Mouse (Mus musculus) embryonic stem cell, embryonic (primary cell): Measurements from ENCODE around the gene Dntt.

ENCODE experiments used
- CTCF ChIA-PET, 4 experiments: fragments of 300-600 bp in 2 of 4; fragments of 350-600 bp in 2 of 4; sonication (Branson Sonifier 250); formaldehyde crosslinking; loops; one replicate each; lab custom pipeline; 2022; ENCODE audit warnings: inconsistent platforms in 2 of 4; lab: Charles Lee
- POLR2A ChIA-PET, 4 experiments: fragments of 300-600 bp in 2 of 4; fragments of 350-600 bp in 2 of 4; sonication (Branson Sonifier 250); formaldehyde crosslinking; loops; one replicate each; lab custom pipeline; 2022; ENCODE audit warnings: antibody characterized with exemption in 4 of 4, inconsistent platforms in 1 of 4; lab: Charles Lee

Gene Dntt

GRCm38 (mm10) chr19:41031009-41031408 is 1.9 kb downstream of the Dntt start:
- ChIA-PET POLR2A (interaction anchor here in 1 of 4 experiments (0.5 to 1.0 kb wide), 2 partner anchors 24 to 138 kb away, joined by 3 to 4 read pairs; no protein-coding TSS in a partner anchor), CTCF (interaction anchor here in 3 of 4 experiments (0.6 to 2.4 kb wide), 5 partner anchors 15 to 227 kb away, joined by 3 to 7 read pairs (median 5); no protein-coding TSS in a partner anchor)

GRCm38 (mm10) chr19:41031869-41032268 is 2.8 kb downstream of the Dntt start:
- CTCF ChIA-PET: interaction anchor here in 3 of 4 experiments (0.5 to 2.5 kb wide), 4 partner anchors 15 to 404 kb away, joined by 3 to 9 read pairs (median 4); no protein-coding TSS in a partner anchor
- POLR2A ChIA-PET: no interaction called here

DNA sequence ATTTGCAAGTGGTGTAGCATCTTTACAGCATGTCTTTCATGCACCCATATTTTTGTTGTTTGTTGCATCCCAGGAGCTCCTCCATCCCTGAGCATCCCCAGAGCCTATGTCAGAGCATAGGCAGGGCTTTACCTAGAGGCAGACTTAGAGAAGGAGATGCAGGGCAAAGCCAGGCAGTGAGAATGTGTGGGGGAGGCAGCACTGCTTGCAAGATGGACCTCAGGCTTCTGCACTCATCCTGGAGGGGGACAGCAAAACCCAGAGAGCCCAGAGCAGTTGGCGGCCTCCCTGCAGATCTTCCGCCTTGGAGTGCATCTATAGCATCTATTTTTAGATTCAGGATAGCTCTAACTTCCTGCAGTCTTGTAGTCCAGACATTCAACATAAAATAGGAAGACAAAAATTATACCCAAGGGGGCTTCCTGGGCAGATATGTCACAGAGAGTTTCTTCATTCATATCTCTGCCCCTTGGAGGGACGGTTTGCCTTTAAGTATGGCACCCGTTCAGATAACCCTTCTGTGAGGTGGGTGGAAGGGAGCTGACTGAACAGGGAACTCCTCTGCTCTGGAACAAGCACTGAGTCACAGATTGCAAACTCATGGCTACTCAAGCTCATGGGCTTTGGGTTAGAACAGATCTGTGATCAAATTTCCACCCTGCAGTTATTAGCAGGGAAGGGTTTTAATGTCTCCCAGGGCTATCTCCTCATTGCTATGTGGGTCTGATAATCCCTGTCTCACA is 6.9 kb downstream of the Dntt start:
- CTCF ChIA-PET: interaction anchor here in 3 of 4 experiments (0.5 to 1.9 kb wide), 3 partner anchors 17 to 1786 kb away, joined by 3 to 11 read pairs (median 3); no protein-coding TSS in a partner anchor
- POLR2A ChIA-PET: interaction anchor here in 1 of 4 experiments (0.8 to 1.5 kb wide), 2 partner anchors 10 to 38 kb away, joined by 3 read pairs; no protein-coding TSS in a partner anchor

DNA sequence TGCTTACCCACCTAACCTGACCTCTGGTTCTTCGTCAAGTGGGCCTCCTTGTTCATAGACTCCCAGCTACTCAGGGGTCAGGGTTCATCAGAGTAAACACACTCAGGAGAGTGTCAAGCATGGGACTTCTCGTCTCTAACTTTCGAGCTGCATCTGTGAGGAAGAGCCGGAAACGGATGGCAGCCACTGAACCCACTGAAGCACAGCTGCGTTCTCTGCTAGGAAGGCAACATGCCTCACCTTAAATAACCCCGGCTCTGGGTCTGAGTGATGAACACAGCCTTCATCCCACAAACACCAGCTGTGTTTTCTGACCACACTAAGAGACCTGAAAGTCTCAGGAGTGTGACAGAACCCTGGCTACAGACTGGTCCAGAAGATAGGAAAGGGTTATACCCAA is 10.0 kb downstream of the Dntt start:
- CTCF ChIA-PET: no interaction called here
- POLR2A ChIA-PET: no interaction called here

- POLR2A ChIA-PET: no interaction called here
These were observed 16.2 kb downstream of the Dntt start for GRCm38 (mm10) chr19:41045091-41045770.

DNA sequence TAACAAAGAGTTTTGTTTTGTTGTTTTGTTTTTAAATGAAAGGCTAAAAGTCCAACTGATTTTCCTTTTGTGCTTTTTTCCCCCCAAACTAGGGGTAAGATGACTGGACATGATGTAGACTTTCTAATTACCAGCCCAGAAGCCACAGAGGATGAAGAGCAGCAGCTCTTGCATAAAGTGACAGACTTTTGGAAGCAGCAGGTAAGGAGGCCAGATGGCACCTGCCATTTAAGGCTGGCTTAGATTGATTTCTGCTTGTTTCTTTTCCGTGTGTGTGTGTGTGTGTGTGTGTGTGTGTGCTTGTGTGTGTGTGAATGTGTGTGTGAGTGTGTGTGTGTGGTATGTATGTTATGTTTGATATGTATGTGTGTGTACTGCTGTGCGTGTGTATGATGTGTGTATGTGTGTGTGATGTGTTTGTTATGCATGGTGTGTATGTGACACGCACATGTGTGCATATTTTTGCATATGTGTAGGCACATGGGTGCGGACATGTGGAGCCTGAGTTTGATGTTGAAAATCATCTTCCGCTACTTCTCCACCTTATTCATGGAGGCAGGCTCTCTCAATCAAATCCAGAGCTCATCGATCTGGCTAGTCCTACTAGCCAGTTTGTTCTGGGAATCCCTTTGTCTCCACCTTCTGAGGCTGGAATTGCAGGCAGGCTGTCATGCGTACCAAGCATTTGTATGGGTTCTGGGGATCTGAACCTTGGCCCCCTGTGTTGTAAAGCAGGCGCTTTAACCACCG is 18.5 kb downstream of the Dntt start:
- POLR2A ChIA-PET: interaction anchor here in 3 of 4 experiments (0.6 to 1.5 kb wide), 6 partner anchors 8 to 106 kb away, joined by 3 to 5 read pairs (median 4); no protein-coding TSS in a partner anchor
- CTCF ChIA-PET: interaction anchor here in 3 of 4 experiments (0.6 to 1.6 kb wide), 5 partner anchors 31 to 711 kb away, joined by 3 to 5 read pairs (median 3); no protein-coding TSS in a partner anchor

More at GRCm38 (mm10) chr19:41045091-41045770, 16.2 kb downstream of the Dntt start:
- CTCF ChIA-PET: no interaction called here

GRCm38 (mm10) chr19:41048187-41048559 is 19.1 kb downstream of the Dntt start:
- POLR2A ChIA-PET: interaction anchor here in 1 of 4 experiments (1.2 kb wide), 1 partner anchor 14 kb away, joined by 4 read pairs; no protein-coding TSS in a partner anchor
- CTCF ChIA-PET: interaction anchor here in 3 of 4 experiments (0.8 to 1.6 kb wide), 3 partner anchors 32 to 38 kb away, joined by 3 to 5 read pairs (median 3); no protein-coding TSS in a partner anchor

GRCm38 (mm10) chr19:41051714-41052113 is 22.6 kb downstream of the Dntt start:
- ChIA-PET POLR2A (no interaction called here), CTCF (interaction anchor here in 3 of 4 experiments (0.6 to 2.7 kb wide), 4 partner anchors 11 to 297 kb away, joined by 3 to 13 read pairs (median 12); partner anchors contain the start of gene Dntt (in 1 of the 3))

DNA sequence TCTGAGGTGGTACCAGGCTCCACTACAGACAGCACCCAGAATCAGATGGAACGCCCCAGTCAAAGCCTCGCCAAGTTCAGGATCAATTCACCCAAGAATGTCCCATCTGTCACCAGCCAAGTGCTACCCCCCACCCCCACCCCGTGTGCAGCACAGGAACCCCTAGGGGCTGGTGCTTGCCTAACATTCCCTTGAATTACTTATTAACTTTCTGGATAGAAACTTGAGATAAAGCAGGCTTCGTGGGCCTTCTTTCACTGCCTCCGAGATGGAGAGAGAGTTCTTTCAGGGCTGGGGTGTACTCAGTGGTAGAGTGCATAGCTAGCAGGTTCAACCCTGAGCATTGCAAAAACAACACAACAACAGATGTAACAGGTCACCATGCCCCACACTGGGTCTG is 23.2 kb downstream of the Dntt start:
- ChIA-PET POLR2A (interaction anchor here in 1 of 4 experiments (1.1 kb wide), 1 partner anchor 9 kb away, joined by 3 read pairs; no protein-coding TSS in a partner anchor), CTCF (interaction anchor here in 3 of 4 experiments (0.7 to 2.7 kb wide), 12 partner anchors 8 to 298 kb away, joined by 3 to 19 read pairs (median 10); no protein-coding TSS in a partner anchor)

DNA sequence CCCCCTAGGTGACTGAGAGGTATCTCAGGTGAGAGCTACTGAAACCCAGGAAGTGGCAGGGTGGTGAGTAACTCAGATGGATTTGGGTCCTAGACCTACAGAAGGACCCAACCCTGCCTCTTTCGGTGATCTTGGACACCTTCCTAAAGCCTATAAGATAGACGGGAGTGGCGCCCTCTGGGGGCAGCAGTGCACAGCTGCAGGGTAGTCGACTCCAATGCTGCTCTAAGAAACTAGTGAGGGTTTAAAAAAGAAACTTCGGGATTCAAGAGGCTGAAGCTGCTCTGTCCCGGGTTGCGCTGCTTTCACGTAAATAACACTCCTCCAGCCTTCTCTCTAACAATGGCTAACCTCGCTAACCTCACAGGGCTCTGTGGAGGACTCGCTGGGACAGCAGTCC is 24.5 kb downstream of the Dntt start:
- POLR2A ChIA-PET: interaction anchor here in 2 of 4 experiments (0.8 to 1.5 kb wide), 4 partner anchors 8 to 304 kb away, joined by 3 to 4 read pairs (median 3); partner anchors contain the start of genes Blnk (in 1 of the 2) and Cc2d2b (in 1 of the 2)
- CTCF ChIA-PET: interaction anchor here (0.6 to 3.3 kb wide), 38 partner anchors 9 to 299 kb away, joined by 3 to 19 read pairs (median 4); partner anchors contain the start of gene Dntt (in 1 of the 4)

GRCm38 (mm10) chr19:41054702-41055101 is 25.6 kb downstream of the Dntt start:
- CTCF ChIA-PET: interaction anchor here in 2 of 4 experiments (1.2 to 3.3 kb wide), 3 partner anchors 31 to 300 kb away, joined by 3 to 13 read pairs (median 3); no protein-coding TSS in a partner anchor
- POLR2A ChIA-PET: no interaction called here

DNA sequence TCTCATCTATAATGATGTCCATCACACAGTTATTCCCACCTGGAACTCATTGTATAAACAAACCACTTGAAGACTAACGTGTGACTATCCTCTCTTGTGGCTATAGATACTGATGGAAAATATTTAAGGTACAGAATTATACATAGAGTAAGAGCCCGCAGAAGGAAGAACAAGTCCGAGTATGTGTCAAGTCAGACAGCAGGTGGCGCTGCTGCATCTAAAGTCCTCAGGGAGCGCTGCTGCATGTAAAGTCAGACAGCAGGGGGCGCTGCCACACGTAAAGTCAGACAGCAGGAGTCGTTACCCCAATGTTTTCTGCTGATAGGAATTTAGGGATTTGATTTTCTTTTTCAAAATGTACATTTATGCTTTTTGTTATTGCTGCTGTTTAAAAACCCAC is 42.4 kb downstream of the Dntt start:
- POLR2A ChIA-PET: no interaction called here
- CTCF ChIA-PET: interaction anchor here in 1 of 4 experiments (0.7 kb wide), 1 partner anchor 406 kb away, joined by 4 read pairs; no protein-coding TSS in a partner anchor

DNA sequence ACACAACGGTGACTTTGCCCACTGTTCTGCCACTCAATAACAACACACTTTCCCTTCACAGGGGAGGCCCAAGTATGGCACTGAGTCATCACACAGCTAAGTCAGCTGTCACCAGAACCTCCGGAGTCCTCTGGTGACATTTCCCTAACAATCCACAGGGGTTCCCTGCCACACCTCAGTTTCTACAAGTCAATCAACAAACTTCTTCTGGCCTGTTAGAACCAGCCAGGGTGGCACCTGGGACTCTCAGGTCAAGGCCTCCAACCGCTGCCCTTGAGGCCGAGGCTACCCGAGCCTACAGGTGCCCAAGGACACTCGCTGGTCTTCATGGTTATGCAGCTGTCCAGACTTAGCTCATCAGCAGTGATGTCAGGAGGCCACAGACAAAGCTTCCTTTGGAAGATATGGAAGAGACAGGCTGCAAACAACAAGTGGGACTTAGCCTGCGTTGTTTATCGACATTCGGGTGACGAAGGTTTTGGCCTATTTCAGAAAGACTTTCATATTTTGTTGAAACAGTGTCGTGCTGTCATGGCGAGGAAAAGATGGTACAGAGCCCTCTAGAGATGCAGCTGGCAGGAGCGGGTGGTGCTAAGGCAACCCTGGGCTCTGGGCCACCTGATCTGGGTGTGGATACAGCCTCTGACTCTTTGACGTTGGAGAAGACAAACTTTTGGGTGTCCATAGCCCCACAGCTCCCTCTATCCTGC is 44.8 kb downstream of the Dntt start:
- ChIA-PET CTCF (interaction anchor here (0.6 to 3.1 kb wide), 19 partner anchors 8 to 369 kb away, joined by 3 to 16 read pairs (median 4); no protein-coding TSS in a partner anchor), POLR2A (interaction anchor here in 3 of 4 experiments (0.5 to 1.5 kb wide), 10 partner anchors 60 to 1056 kb away, joined by 3 to 4 read pairs (median 3); partner anchors contain the start of genes Avpi1 (in 1 of the 3), Cc2d2b (in 1 of the 3) and Zfp518a (in 1 of the 3))

- ChIA-PET POLR2A (no interaction called here), CTCF (interaction anchor here in 2 of 4 experiments (0.9 to 2.2 kb wide), 2 partner anchors 9 to 10 kb away, joined by 4 to 7 read pairs; no protein-coding TSS in a partner anchor)
These were observed 47.8 kb downstream of the Dntt start, which contains the start of gene Opalin for GRCm38 (mm10) chr19:41076906-41077305. Gene Opalin (minus strand): TSS chr19:41077113.

DNA sequence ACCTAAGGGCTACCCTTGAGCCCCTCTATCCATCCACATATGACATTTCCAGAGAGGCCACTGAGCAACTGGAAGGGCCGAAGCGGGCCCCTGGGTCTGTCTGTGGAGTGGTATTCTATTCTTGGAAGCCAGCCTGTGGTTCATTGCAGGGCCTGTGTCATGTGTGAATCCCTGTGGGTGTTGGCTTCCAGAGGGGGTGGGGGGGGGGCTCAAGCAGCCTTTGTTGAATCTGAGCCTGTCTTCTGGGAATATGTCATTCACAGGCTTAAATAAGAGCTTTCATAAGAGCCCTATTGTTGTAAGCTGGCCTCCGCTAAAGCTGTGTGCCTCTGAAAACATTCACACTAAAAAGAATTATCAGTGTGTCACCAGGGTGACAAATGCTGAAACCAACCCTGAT is 52.5 kb downstream of the Dntt start:
- CTCF ChIA-PET: interaction anchor here in 3 of 4 experiments (0.7 to 1.8 kb wide), 3 partner anchors 8 to 1718 kb away, joined by 3 to 12 read pairs (median 6); no protein-coding TSS in a partner anchor

GRCm38 (mm10) chr19:41083646-41084045 is 54.6 kb downstream of the Dntt start:
- ChIA-PET CTCF (interaction anchor here in 1 of 4 experiments (0.5 to 1.5 kb wide), 2 partner anchors 9 to 142 kb away, joined by 3 to 6 read pairs; no protein-coding TSS in a partner anchor), POLR2A (interaction anchor here in 1 of 4 experiments (1.4 kb wide), 1 partner anchor 11 kb away, joined by 3 read pairs; no protein-coding TSS in a partner anchor)

More for the DNA sequence above, 52.5 kb downstream of the Dntt start:
- POLR2A ChIA-PET: no interaction called here
